Mouse (Mus musculus): ENCODE results near the gene Map3k1. TPM values are rescaled to one million over a fixed set of nuclear protein-coding genes. Genes with fewer than 3 reads are reported as not detected.

Map3k1 gene
- polyA plus RNA-seq, 1 experiment from 2014 or later: 14.0 TPM

GRCm38 (mm10) chr13:111834613-111835012 lies 25.8 kb upstream of the Map3k1 start:
- Histone ChIP-seq H3K27me3 (ENCODE audit: control insufficient read depth, insufficient read depth, low read length) (no peaks in the 10 kb centered on the region), H3K9ac (no peak overlapping the region), H3K36me3 (replicated peaks; ENCODE audit: control insufficient read depth, insufficient read depth) (no peaks in the 10 kb centered on the region), H3K27ac (no peak overlapping the region), H3K9me3 (ENCODE audit: control insufficient read depth, low read length) (no peaks in the 10 kb centered on the region), H3K4me1 (replicated peaks; ENCODE audit: control insufficient read depth, insufficient read depth, low read length) (0 out of 2 replicates have a peak, but pooled peaks cover 3% of the 10 kb centered on the region), H3K4me2 (replicated peaks) (peak overlapping the region; percentile 30), H3K4me3 (replicated peaks; ENCODE audit: low read length) (no peak overlapping the region)
- DNase-seq (ENCODE audit: low spot score) (no peak), ATAC-seq (ENCODE audit: low FRiP score) (no peak)
- WGBS: 48% methylated on average over 11 of the region's 11 CpGs

DNA sequence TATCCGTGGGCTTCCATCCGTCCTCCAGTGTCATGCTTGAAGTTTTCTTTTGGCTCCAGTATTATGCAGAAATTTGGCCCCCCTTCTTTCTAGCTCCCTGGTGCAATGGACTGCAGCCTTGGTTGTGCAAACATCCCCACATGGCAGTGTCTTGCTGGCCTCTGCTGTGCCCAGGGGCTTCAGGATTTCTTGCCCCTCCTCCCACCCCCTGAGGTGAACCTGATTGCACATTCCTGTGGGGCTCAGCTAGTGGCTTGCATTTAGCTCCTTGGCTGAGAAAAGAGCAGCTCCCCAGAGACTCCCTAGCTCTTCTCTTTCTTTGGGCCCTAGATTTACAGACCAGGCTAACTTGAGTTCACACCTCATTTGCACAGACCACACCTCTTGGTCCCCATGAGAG lies 20.7 kb upstream of the Map3k1 start:
- DNase-seq (ENCODE audit: low spot score) (no peak), ATAC-seq (ENCODE audit: low FRiP score) (no peak)
- Histone ChIP-seq H3K27me3 (ENCODE audit: control insufficient read depth, insufficient read depth, low read length) (no peaks in the 10 kb centered on the region), H3K9ac (no peak overlapping the region), H3K4me2 (replicated peaks) (no peak overlapping the region), H3K27ac (no peak overlapping the region), H3K4me3 (replicated peaks; ENCODE audit: low read length) (no peak overlapping the region), H3K4me1 (replicated peaks; ENCODE audit: control insufficient read depth, insufficient read depth, low read length) (no peaks in the 10 kb centered on the region), H3K9me3 (ENCODE audit: control insufficient read depth, low read length) (no peaks in the 10 kb centered on the region), H3K36me3 (replicated peaks; ENCODE audit: control insufficient read depth, insufficient read depth) (no peaks in the 10 kb centered on the region)
- WGBS: 32% methylated on average over 2 of the region's 2 CpGs

DNA sequence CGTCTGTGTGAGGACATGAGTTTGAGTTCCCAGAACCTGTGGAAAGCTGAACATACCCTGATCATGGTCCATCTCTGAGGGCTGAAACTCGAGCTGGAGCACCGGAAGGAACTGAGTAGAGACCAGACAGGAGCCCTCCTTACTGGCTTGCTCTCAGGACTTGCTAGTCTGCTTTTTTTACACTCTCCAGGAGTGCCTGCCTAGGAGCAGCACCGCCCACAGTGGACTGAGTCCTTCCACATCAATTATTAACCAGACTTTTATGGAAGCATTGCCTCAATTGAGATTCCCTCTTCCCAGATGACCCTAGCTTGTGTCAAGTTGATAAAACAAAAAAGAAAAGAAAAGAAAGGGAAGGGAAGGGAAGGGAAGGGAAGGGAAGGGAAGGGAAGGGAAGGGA lies 18.7 kb upstream of the Map3k1 start:
- no peak overlapping the region for H3K4me3 ChIP-seq (replicated peaks; ENCODE audit: low read length)
- ATAC-seq (ENCODE audit: low FRiP score) (no peak), DNase-seq (ENCODE audit: low spot score) (no peak)
- no peak overlapping the region for H3K4me2 ChIP-seq (replicated peaks)
- no peaks in the 10 kb centered on the region for H3K9me3 ChIP-seq (ENCODE audit: control insufficient read depth, low read length)
- no peaks in the 10 kb centered on the region for H3K4me1 ChIP-seq (replicated peaks; ENCODE audit: control insufficient read depth, insufficient read depth, low read length)
- no peaks in the 10 kb centered on the region for H3K27me3 ChIP-seq (ENCODE audit: control insufficient read depth, insufficient read depth, low read length)
- H3K9ac ChIP-seq: no peak overlapping the region
- no peak overlapping the region for H3K27ac ChIP-seq
- no peaks in the 10 kb centered on the region for H3K36me3 ChIP-seq (replicated peaks; ENCODE audit: control insufficient read depth, insufficient read depth)
- WGBS: 82% methylated on average over 4 of the region's 4 CpGs

GRCm38 (mm10) chr13:111824178-111824577 lies 15.4 kb upstream of the Map3k1 start:
- DNase-seq (ENCODE audit: low spot score) (no peak), ATAC-seq (ENCODE audit: low FRiP score) (no peak)
- 76% methylated on average over 4 of the region's 4 CpGs for WGBS
- no peak overlapping the region for H3K4me2 ChIP-seq (replicated peaks)
- H3K9ac ChIP-seq: no peak overlapping the region
- H3K4me1 ChIP-seq (replicated peaks; ENCODE audit: control insufficient read depth, insufficient read depth, low read length): no peaks in the 10 kb centered on the region
- H3K36me3 ChIP-seq (replicated peaks; ENCODE audit: control insufficient read depth, insufficient read depth): no peaks in the 10 kb centered on the region
- no peaks in the 10 kb centered on the region for H3K27me3 ChIP-seq (ENCODE audit: control insufficient read depth, insufficient read depth, low read length)
- no peak overlapping the region for H3K4me3 ChIP-seq (replicated peaks; ENCODE audit: low read length)
- H3K9me3 ChIP-seq (ENCODE audit: control insufficient read depth, low read length): no peaks in the 10 kb centered on the region
- H3K27ac ChIP-seq: no peak overlapping the region

GRCm38 (mm10) chr13:111821727-111822375 lies 13.1 kb upstream of the Map3k1 start:
- Histone ChIP-seq H3K27ac (no peak overlapping the region), H3K36me3 (replicated peaks; ENCODE audit: control insufficient read depth, insufficient read depth) (no peaks in the 10 kb centered on the region), H3K4me3 (replicated peaks; ENCODE audit: low read length) (no peak overlapping the region), H3K4me1 (replicated peaks; ENCODE audit: control insufficient read depth, insufficient read depth, low read length) (no peaks in the 10 kb centered on the region), H3K4me2 (replicated peaks) (no peak overlapping the region), H3K9ac (no peak overlapping the region), H3K9me3 (ENCODE audit: control insufficient read depth, low read length) (no peaks in the 10 kb centered on the region), H3K27me3 (ENCODE audit: control insufficient read depth, insufficient read depth, low read length) (no peaks in the 10 kb centered on the region)
- WGBS: 88% methylated on average over 7 of the region's 7 CpGs
- ATAC-seq (ENCODE audit: low FRiP score) (no peak), DNase-seq (ENCODE audit: low spot score) (no peak)

DNA sequence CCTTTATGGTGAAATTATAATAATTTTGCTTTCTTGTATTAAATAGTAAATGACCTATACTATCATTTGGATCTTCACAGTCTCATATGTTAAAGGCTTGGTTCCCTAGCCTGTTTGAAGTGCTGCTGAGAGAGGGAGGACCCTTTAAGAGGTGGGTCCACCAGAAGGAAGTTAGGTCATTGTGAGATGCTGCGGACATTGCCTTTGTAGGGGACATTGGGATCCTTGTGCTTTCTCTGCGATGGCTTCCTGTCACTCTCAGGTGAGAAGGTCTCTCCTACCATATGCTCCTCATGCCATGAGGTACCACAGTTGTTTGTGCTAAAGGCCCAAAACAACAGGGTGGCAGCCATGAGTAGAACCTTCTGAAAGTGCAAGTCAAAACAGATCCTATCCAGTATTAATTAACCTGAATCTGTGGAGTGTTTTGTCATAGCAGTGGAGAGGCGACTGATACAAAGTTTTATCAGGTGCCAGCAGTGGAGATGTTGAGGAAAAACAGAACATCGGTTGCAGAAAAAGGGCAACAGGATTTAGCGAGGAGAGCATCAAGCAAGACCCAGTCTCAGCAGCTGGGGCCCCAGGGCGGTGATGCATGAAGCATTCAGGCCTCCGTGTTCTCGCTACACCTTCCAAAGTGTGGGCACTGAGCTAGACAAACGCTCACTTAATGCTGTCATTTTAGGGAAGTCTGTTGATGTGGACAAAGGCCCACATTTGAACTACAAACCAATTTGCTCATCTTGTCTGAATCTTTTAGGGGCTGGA lies 11.0 kb upstream of the Map3k1 start:
- Histone ChIP-seq H3K4me2 (replicated peaks) (no peak overlapping the region), H3K36me3 (replicated peaks; ENCODE audit: control insufficient read depth, insufficient read depth) (no peaks in the 10 kb centered on the region), H3K4me1 (replicated peaks; ENCODE audit: control insufficient read depth, insufficient read depth, low read length) (no peaks in the 10 kb centered on the region), H3K27me3 (ENCODE audit: control insufficient read depth, insufficient read depth, low read length) (no peaks in the 10 kb centered on the region), H3K4me3 (replicated peaks; ENCODE audit: low read length) (no peak overlapping the region), H3K9me3 (ENCODE audit: control insufficient read depth, low read length) (no peaks in the 10 kb centered on the region), H3K9ac (no peak overlapping the region), H3K27ac (no peak overlapping the region)
- ATAC-seq (ENCODE audit: low FRiP score): no peak
- WGBS: 76% methylated on average over 9 of the region's 9 CpGs
- DNase-seq (ENCODE audit: low spot score): no peak

DNA sequence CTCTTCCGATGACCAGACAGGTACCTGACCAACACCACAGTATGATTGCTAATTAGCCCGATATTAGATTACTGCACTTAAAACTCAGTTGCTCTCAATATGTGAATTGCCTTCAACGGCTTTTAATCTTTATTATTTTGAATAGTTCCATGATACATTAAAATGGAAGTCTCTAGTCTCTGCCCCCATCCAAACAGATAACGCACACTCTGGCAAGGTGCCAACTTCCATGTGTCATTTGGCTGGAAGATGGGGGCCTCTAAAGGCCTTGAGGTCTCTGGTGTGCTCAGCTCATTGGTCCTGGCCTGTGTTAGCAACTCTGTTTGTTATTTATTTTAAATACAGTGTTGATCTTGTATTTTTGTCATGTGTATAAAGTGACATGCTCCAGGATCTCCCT lies 10.3 kb upstream of the Map3k1 start:
- Histone ChIP-seq H3K27me3 (ENCODE audit: control insufficient read depth, insufficient read depth, low read length) (no peaks in the 10 kb centered on the region), H3K4me2 (replicated peaks) (no peak overlapping the region), H3K27ac (no peak overlapping the region), H3K4me3 (replicated peaks; ENCODE audit: low read length) (no peak overlapping the region), H3K9ac (no peak overlapping the region), H3K9me3 (ENCODE audit: control insufficient read depth, low read length) (no peaks in the 10 kb centered on the region), H3K36me3 (replicated peaks; ENCODE audit: control insufficient read depth, insufficient read depth) (no peaks in the 10 kb centered on the region), H3K4me1 (replicated peaks; ENCODE audit: control insufficient read depth, insufficient read depth, low read length) (no peaks in the 10 kb centered on the region)
- ATAC-seq (ENCODE audit: low FRiP score) (no peak), DNase-seq (ENCODE audit: low spot score) (no peak)
- WGBS: 86% methylated on average over 4 of the region's 4 CpGs

DNA sequence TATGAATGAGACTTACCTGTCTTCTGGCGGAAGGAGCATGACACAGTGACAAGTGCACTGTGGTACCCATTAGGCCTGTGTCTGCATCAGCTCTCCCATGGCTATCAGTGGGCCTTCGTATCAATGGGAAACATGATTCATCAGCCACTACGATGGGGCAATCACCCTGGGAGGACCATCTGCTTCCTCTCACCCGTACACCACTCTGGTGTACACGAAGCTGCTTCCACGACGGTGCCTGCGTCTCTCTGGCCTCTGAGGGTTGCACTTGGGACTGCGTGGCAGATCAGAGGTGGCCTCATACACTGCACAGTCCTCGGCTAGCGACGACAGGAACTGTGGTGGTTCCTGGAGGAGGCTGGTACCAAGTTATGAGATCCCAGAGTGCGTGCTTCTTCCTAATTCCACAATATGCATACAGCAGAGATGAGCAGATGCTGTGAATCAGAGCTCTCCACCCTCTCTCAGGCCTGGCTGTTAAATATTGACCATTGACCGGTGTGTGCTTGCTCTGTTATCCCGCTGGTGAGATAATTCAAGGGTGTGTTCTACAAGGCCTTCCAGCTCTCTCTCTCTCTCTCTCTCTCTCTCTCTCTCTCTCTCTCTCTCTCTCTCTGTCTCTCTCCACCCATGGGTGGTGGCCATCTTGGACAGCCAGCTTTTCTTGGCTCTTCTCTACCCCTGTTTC lies 9.6 kb upstream of the Map3k1 start:
- H3K4me2 ChIP-seq (replicated peaks): no peak overlapping the region
- DNase-seq (ENCODE audit: low spot score): no peak
- H3K36me3 ChIP-seq (replicated peaks; ENCODE audit: control insufficient read depth, insufficient read depth): no peaks in the 10 kb centered on the region
- no peak overlapping the region for H3K4me3 ChIP-seq (replicated peaks; ENCODE audit: low read length)
- no peak overlapping the region for H3K27ac ChIP-seq
- no peak for ATAC-seq (ENCODE audit: low FRiP score)
- H3K9ac ChIP-seq: no peak overlapping the region
- H3K9me3 ChIP-seq (ENCODE audit: control insufficient read depth, low read length): no peaks in the 10 kb centered on the region
- no peaks in the 10 kb centered on the region for H3K27me3 ChIP-seq (ENCODE audit: control insufficient read depth, insufficient read depth, low read length)
- no peaks in the 10 kb centered on the region for H3K4me1 ChIP-seq (replicated peaks; ENCODE audit: control insufficient read depth, insufficient read depth, low read length)
- 82% methylated on average over 15 of the region's 15 CpGs for WGBS

DNA sequence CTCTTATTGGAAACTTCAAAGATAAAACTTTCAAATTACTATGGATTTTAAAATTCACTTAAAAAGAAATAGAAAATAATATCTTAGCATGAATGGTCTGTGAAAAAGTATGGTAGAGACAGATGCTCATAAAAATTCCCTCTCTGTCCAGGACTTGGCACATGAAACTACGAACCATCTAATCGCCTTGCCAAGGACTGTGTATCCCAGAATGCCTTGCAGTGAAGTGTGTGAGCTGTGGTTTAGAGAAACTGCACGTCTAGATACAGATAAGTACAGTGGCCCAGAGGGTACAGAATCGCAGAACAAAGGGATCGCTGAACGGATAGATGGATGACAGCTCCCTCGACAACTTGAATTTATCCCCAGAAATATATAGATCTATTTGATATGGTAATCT lies 9.0 kb upstream of the Map3k1 start:
- DNase-seq (ENCODE audit: low spot score) (no peak), ATAC-seq (ENCODE audit: low FRiP score) (no peak)
- Histone ChIP-seq H3K9me3 (ENCODE audit: control insufficient read depth, low read length) (no peaks in the 10 kb centered on the region), H3K4me1 (replicated peaks; ENCODE audit: control insufficient read depth, insufficient read depth, low read length) (no peaks in the 10 kb centered on the region), H3K9ac (no peak overlapping the region), H3K36me3 (replicated peaks; ENCODE audit: control insufficient read depth, insufficient read depth) (no peaks in the 10 kb centered on the region), H3K27me3 (ENCODE audit: control insufficient read depth, insufficient read depth, low read length) (no peaks in the 10 kb centered on the region), H3K4me3 (replicated peaks; ENCODE audit: low read length) (no peak overlapping the region), H3K27ac (no peak overlapping the region), H3K4me2 (replicated peaks) (no peak overlapping the region)
- WGBS: 83% methylated on average over 7 of the region's 7 CpGs

Measured in hindbrain, embryonic 14.5 days (tissue).